Mouse (Mus musculus) testis, adult 10 weeks (tissue): ENCODE measurements around the gene Thoc5. TPM values are rescaled to one million over a fixed set of nuclear protein-coding genes. Genes with fewer than 3 reads are reported as not detected.

Experiments used
- polyA plus RNA-seq: library from polyadenylated mRNA; stranded (reverse); fragments of 350-450 nt; fragmentation: Illumina TruSeq; extraction: RNeasy Lipid Tissue Mini Kit (QIAGEN cat#74804); gene quantifications from one replicate; pipeline ENCODE4 v1.2.3, GENCODE M21; 2014; ENCODE audit warnings: low read depth, low replicate concordance

Gene Thoc5
- 35.7 TPM for polyA plus RNA-seq

GRCm38 (mm10) chr11:4894848-4895816 lies at the start of gene Thoc5:
Thoc5 (plus strand) TSS chr11:4895320.

GRCm38 (mm10) chr11:4849258-4849943 lies 45.7 kb upstream of the Thoc5 start, which contains the start of gene Nf2:
Nf2 (minus strand) TSS chr11:4849536.

GRCm38 (mm10) chr11:4873755-4874475 lies 21.2 kb upstream of the Thoc5 start, which contains the start of gene Nipsnap1:
Nipsnap1 (plus strand) TSS chr11:4873951.

GRCm38 (mm10) chr11:4947813-4948174 lies 52.7 kb downstream of the Thoc5 start, which contains the start of gene Nefh:
Nefh (minus strand) TSS chr11:4948064.

Other genes with a start within 250 kb of the Thoc5 start
- gene Uqcr10, start 191.0 kb upstream of the Thoc5 start, polyA plus RNA-seq, result 21.5 TPM
- not detected for gene Zmat5, start 190.6 kb upstream of the Thoc5 start, polyA plus RNA-seq
- gene Cabp7, start 148.5 kb upstream of the Thoc5 start, polyA plus RNA-seq, result not detected
- 138 TPM for gene Nf2, start 45.8 kb upstream of the Thoc5 start, polyA plus RNA-seq
- 4.2 TPM for gene Nipsnap1, start 21.4 kb upstream of the Thoc5 start, polyA plus RNA-seq
- gene Nefh, start 52.7 kb downstream of the Thoc5 start, polyA plus RNA-seq, result 1.4 TPM
- gene Ap1b1, start 91.5 kb downstream of the Thoc5 start, polyA plus RNA-seq, result 38.5 TPM
- 0.52 TPM for gene Rasl10a, start 162.8 kb downstream of the Thoc5 start, polyA plus RNA-seq
- gene Gas2l1, start 170.0 kb downstream of the Thoc5 start, polyA plus RNA-seq, result 8.9 TPM
- gene Rhbdd3, start 203.6 kb downstream of the Thoc5 start, polyA plus RNA-seq, result 11.9 TPM
- 359 TPM for gene Ewsr1, start 203.9 kb downstream of the Thoc5 start, polyA plus RNA-seq